Mouse (Mus musculus) MN1 (cell line): Measurements from ENCODE around the gene Hps4.
"Not testable (repeated sequence)": the region's sequence is repeated elsewhere in the genome, so short reads cannot be mapped to it uniquely, and the experiment has no call there.

ENCODE experiments used
- DNase-seq: peaks from one replicate; pipeline ENCODE4 v3.0.0-alpha.2; 2016; ENCODE audit warnings: low spot score

Hps4 gene

DNA sequence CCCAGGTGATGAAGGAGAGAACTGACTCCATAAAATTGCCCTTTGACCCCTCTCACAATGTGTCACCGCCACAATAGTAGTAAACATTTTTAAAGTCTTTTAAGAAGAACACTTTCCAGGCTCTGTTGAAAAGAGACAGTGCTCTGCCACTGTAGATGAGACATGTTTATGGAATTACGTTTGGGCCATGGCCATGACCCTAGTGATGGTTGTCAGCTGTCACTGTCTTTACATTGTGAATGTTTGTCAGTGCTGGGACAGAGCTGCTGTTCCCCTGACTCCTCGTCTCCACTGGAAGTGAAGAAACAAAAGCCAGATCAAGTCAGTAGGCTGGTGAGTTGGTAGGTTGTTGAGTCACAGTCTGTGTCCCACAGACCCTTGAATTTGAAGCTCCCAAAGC lies 59.6 kb downstream of the Hps4 start:
- DNase-seq = no peak

GRCm38 (mm10) chr5:112406017-112406416 lies 63.1 kb downstream of the Hps4 start:
- no peak for DNase-seq

DNA sequence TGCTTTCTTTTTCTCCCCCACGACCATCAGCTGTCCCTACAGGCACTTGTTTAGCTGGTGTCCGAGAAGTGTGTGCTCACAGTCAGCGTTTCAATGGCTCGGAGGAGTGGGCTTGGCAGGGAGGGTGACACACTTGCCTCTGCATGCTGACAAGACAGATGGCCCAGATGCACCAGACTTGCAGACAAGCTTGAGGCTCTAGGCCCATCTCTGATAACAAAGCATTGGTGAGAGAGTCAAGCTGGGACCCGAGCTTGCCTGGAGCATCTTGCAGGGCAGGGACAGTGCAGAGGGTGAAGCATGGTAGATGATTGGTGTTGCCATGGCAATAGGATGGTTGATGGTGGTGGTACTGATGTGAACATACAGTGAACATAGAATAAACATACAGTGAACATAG lies 66.4 kb downstream of the Hps4 start:
- DNase-seq = no peak

GRCm38 (mm10) chr5:112411072-112411471 lies 68.2 kb downstream of the Hps4 start:
- peak; percentile 75 for DNase-seq

- peak; percentile 89 for DNase-seq
Measured at GRCm38 (mm10) chr5:112411514-112412335, 68.8 kb downstream of the Hps4 start.

DNA sequence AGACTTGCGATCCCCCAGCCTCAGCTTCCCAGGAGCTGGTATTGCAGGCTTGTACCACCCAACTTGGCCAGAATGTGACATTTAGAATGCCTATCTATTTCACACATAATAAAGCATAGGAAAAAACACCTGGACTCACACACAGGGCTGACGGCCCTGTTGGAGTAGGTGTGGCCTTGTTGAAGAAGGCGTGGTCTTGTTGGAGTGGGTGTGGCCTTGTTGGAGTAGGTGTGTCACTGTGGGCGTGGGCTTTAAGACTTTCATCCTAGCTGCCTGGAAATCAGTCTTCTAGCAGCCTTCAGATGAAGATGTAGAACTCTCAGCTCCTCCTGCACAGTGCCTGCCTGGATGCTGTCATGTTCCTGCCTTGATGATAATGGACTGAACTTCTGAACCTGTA lies 69.9 kb downstream of the Hps4 start:
- DNase-seq = not testable (repeated sequence)

GRCm38 (mm10) chr5:112416673-112417072 lies 73.8 kb downstream of the Hps4 start:
- DNase-seq = peak; percentile 59

GRCm38 (mm10) chr5:112418023-112418422 lies 75.1 kb downstream of the Hps4 start:
- DNase-seq = no peak

GRCm38 (mm10) chr5:112419535-112419934 lies 76.7 kb downstream of the Hps4 start:
- no peak for DNase-seq

- no peak for DNase-seq
Measured at GRCm38 (mm10) chr5:112426635-112427034, 83.8 kb downstream of the Hps4 start.

DNA sequence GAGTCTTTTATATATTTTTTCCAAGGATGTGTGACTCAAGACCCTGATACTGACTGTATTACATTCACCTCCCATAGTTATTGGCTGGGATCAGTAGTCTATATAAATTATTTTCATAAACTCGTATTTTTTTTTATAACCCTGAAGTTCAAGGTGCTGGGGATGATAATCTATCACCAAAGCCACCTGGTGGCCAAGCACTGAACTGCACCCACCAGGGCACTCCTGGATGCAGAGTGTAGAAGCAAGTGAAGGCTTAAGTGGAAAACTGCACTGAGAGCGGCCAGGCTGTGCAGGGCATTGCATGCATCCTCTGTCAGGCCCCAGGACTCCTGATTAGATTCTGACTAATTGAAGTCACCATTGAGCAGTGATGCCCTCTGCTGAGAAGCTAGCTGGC lies 84.4 kb downstream of the Hps4 start:
- DNase-seq = peak; percentile 78
